Mouse (Mus musculus) embryonic facial prominence, embryonic 11.5 days (tissue): ENCODE results near the gene N4bp1. TPM values are rescaled to one million over a fixed set of nuclear protein-coding genes. Genes with fewer than 3 reads are reported as not detected.

Experiments
- ATAC-seq: fragments of 200-750 bp; cut with Nextera tagmentation; replicated peaks from 2 replicates; pipeline ENCODE4 v1.8.0; 2017; ENCODE audit warnings: low read depth; ENCODE audit not compliant: insufficient number of reproducible peaks, low FRiP score, low TSS enrichment
- DNase-seq: peaks from one replicate; pipeline ENCODE4 v3.0.0-alpha.2; 2015; ENCODE audit warnings: low spot score
- H3K27ac ChIP-seq: fragments of 300-500 bp; sonication (generic); replicated peaks from 2 replicates; pipeline ENCODE4 v1.5.1; 2014; ENCODE audit warnings: mild to moderate bottlenecking, low read depth, low read length, control low read depth
- H3K27me3 ChIP-seq: fragments of 300-500 bp; sonication (generic); 2 replicates; pipeline ENCODE4 v1.6.1; 2014; ENCODE audit warnings: mild to moderate bottlenecking, low read length, moderate library complexity, mixed read lengths; ENCODE audit not compliant: control insufficient read depth, insufficient read depth
- H3K36me3 ChIP-seq: fragments of 300-500 bp; sonication (generic); replicated peaks from 2 replicates; pipeline ENCODE4 v1.6.1; 2014; ENCODE audit warnings: low read depth, mild to moderate bottlenecking, low read length, moderate library complexity, mixed read lengths; ENCODE audit not compliant: control insufficient read depth, insufficient read depth
- H3K4me1 ChIP-seq: fragments of 300-500 bp; sonication (generic); 2 replicates; pipeline ENCODE4 v1.6.1; 2014; ENCODE audit warnings: low read length, mixed read lengths; ENCODE audit not compliant: control insufficient read depth, insufficient read depth
- H3K4me2 ChIP-seq: fragments of 300-500 bp; sonication (generic); 2 replicates; pipeline ENCODE4 v1.6.1; 2014; ENCODE audit warnings: low read depth, mild to moderate bottlenecking, control low read depth, low read length, moderate library complexity
- H3K4me3 ChIP-seq: fragments of 300-500 bp; sonication (generic); 2 replicates; pipeline ENCODE4 v1.5.1; 2014; ENCODE audit warnings: low read depth, low read length, control low read depth
- H3K9ac ChIP-seq: fragments of 300-500 bp; sonication (generic); replicated peaks from 2 replicates; pipeline ENCODE4 v1.6.1; 2014; ENCODE audit warnings: mild to moderate bottlenecking, control low read depth, low read length
- H3K9me3 ChIP-seq: fragments of 300-500 bp; sonication (generic); replicated peaks from 2 replicates; pipeline ENCODE4 v1.6.1; 2016; ENCODE audit warnings: mild to moderate bottlenecking, low read length, inconsistent platforms, mixed read lengths; ENCODE audit not compliant: control insufficient read depth
- WGBS: fragments of 180-500 bp; shearing (Covaris S2); extraction: QIAGEN DNeasy Blood & Tissue Kit; methylation state at CpG from one replicate; pipeline ENCODE4 v1.1.7; 2014; 5-methylcytosine and 5-hydroxymethylcytosine counted together
- polyA plus RNA-seq: library from polyadenylated mRNA; unstranded; fragments of >200 nt; fragmentation: Nextera tagmentation; extraction: Ambion mirVana; gene quantifications from 2 replicates; pipeline ENCODE4 v1.2.1, GENCODE M21; 2014

N4bp1 gene
- polyA plus RNA-seq, 1 experiment from 2014 or later, result 11.2 TPM

DNA sequence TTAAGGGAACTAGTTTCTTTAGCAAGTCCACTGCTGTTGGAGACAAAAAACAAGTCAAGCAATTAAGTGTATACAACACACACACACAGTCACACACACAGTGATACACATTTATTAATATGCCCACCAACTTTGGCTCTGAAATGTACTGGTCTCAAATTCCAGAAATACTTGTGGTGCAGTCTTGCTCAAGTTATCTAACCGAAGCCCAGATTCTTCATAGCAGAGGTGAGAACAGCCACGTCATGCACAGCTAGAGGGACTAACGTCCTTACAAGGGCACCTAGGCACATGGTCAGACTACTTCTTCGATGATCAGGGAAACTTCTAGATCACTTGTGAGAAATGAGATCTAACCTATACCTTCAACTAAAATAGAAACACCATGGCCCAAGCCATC, 22.2 kb downstream of the N4bp1 start:
- 88% methylated on average over 4 of the region's 4 CpGs for WGBS
- Histone ChIP-seq H3K36me3 (no peaks in the 10 kb centered on the region), H3K4me2 (no peak overlapping the region), H3K9me3 (no peaks in the 10 kb centered on the region), H3K4me1 (no peaks in the 10 kb centered on the region), H3K4me3 (no peak overlapping the region), H3K27ac (no peak overlapping the region), H3K9ac (no peak overlapping the region), H3K27me3 (no peaks in the 10 kb centered on the region)
- ATAC-seq, result no peak
- no peak for DNase-seq

DNA sequence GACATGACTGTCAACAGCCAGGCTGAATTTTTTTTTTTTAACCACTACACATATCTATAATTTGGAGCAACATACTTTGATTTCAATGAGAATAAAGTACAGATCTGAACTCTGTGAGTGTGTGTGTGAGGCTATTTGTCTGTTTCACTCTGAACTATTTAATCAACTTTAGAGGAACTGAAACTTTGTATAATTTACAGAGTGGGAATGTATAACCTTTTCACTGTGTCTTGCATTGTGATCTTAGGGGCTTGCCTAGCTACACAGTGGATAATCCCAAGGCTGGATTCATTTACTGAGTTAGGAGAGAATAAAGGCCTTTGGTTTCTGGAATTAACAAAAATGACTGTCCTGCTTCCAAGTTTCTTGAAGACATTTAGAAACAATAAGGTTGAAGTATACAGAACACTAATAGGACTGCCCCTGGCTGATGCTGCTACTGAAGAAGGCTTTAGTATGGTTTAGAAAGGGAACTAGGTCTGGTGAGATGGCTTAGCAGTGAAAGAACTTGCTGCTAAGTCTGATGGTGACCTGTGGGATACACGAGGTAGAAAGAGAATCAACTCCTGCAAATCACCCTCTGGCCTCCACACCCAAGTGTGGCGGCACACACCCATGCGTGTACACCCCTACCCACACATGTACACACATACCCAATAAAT, 22.8 kb downstream of the N4bp1 start:
- H3K4me2 ChIP-seq, result no peak overlapping the region
- H3K9me3 ChIP-seq, result no peaks in the 10 kb centered on the region
- 86% methylated on average over 3 of the region's 3 CpGs for WGBS
- no peak overlapping the region for H3K9ac ChIP-seq
- DNase-seq, result no peak
- H3K27me3 ChIP-seq, result no peaks in the 10 kb centered on the region
- no peak overlapping the region for H3K27ac ChIP-seq
- no peaks in the 10 kb centered on the region for H3K4me1 ChIP-seq
- no peak overlapping the region for H3K4me3 ChIP-seq
- ATAC-seq, result no peak
- H3K36me3 ChIP-seq, result no peaks in the 10 kb centered on the region

DNA sequence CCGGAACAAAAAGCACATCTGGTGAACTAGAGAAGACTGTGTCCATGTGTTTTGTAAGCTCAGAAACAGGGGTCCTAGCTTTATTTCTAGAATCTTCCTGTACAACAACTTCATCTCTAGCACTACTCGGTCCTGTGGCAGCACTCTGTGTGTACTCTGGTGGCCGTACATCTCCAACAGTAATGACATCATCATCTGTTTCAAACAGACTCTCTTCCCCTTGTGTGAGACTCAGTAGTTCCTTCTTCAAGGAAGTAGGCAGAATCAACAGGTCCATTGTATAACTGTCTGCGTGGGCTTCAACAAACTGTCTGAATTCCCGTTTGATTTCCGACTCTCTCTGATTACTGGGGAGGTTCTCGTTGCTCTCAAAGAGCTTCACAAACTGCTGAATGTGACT, 23.5 kb downstream of the N4bp1 start:
- H3K4me1 ChIP-seq, result no peaks in the 10 kb centered on the region
- H3K27ac ChIP-seq, result no peak overlapping the region
- no peak for DNase-seq
- no peaks in the 10 kb centered on the region for H3K9me3 ChIP-seq
- H3K36me3 ChIP-seq, result no peaks in the 10 kb centered on the region
- H3K9ac ChIP-seq, result no peak overlapping the region
- WGBS, result 59% methylated on average over 7 of the region's 7 CpGs
- H3K4me2 ChIP-seq, result no peak overlapping the region
- ATAC-seq, result no peak
- no peak overlapping the region for H3K4me3 ChIP-seq
- H3K27me3 ChIP-seq, result no peaks in the 10 kb centered on the region

DNA sequence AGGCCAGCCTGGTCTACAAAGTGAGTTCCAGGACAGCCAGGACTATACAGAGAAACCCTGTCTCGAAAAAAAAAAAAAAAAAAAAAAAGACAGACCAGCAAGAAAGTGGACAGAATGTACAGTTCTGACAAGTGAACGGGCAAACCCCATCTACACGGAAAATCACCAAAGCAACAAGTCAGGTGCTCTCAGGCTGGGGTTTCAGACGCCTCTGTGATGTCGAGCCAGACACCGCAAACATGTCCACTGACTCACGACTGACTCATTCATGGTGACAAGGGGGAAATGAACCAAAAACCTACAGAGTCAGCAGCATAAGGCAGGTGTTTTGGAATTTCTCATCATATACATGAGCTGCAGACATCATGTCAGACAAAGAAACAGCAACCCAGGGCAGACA, 28.8 kb downstream of the N4bp1 start:
- H3K9ac ChIP-seq, result no peak overlapping the region
- H3K4me3 ChIP-seq, result no peak overlapping the region
- no peaks in the 10 kb centered on the region for H3K36me3 ChIP-seq
- no peaks in the 10 kb centered on the region for H3K27me3 ChIP-seq
- H3K4me1 ChIP-seq, result no peaks in the 10 kb centered on the region
- no peak overlapping the region for H3K27ac ChIP-seq
- WGBS, result 87% methylated on average over 7 of the region's 7 CpGs
- no peak overlapping the region for H3K4me2 ChIP-seq
- no peak for DNase-seq
- ATAC-seq, result no peak
- H3K9me3 ChIP-seq, result no peaks in the 10 kb centered on the region

DNA sequence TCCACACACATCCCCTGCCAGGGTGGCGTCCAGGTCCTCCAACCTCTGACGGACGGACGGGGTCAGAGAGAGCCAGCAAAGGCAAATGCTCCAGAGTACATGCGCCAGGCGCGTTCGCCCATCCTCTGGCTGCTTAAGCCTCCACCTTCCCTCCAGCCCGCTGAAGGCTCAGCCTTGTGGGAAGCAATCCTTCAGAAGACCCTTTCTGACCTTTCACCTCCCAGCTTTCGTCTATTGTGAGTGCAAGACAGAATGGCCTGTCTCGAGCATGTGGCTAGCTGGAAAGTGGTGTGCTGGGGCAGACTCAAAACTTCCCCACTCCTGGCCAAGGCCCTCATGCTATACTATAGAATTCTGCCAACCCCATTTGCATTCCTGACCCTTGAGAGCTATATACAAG, 30.4 kb downstream of the N4bp1 start:
- H3K4me1 ChIP-seq, result no peaks in the 10 kb centered on the region
- H3K9me3 ChIP-seq, result no peaks in the 10 kb centered on the region
- peak; percentile 7 for DNase-seq
- H3K4me2 ChIP-seq, result no peak overlapping the region
- 63% methylated on average over 11 of the region's 11 CpGs for WGBS
- no peak for ATAC-seq
- no peak overlapping the region for H3K9ac ChIP-seq
- no peak overlapping the region for H3K4me3 ChIP-seq
- H3K27me3 ChIP-seq, result no peaks in the 10 kb centered on the region
- no peak overlapping the region for H3K27ac ChIP-seq
- H3K36me3 ChIP-seq, result no peaks in the 10 kb centered on the region; the same call in 1 of the 2 replicates

DNA sequence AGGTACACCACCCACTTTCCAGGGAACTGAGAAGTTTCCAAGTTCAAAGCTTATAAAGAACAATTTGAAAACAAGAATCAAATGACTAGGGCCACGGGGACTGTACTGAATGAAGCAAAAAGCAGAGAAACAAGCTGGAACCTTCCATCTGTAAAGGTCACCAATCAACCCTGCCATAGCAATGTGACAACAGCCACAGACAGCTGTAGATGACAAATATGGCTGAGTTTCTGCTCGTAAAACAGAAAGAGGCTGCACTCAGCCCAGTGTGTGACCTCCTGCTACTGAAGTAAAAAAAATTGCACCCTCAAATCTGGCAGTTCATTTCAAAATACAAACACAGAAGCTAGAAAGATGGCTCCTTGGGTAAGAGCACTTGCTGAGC, 31.1 kb downstream of the N4bp1 start:
- Histone ChIP-seq H3K4me3 (no peak overlapping the region), H3K27ac (no peak overlapping the region), H3K4me1 (no peaks in the 10 kb centered on the region), H3K36me3 (no peaks in the 10 kb centered on the region; the same call in 1 of the 2 replicates), H3K4me2 (no peak overlapping the region), H3K27me3 (no peaks in the 10 kb centered on the region), H3K9ac (no peak overlapping the region), H3K9me3 (no peaks in the 10 kb centered on the region)
- ATAC-seq, result no peak
- WGBS, result 87% methylated on average over 2 of the region's 2 CpGs
- no peak for DNase-seq

DNA sequence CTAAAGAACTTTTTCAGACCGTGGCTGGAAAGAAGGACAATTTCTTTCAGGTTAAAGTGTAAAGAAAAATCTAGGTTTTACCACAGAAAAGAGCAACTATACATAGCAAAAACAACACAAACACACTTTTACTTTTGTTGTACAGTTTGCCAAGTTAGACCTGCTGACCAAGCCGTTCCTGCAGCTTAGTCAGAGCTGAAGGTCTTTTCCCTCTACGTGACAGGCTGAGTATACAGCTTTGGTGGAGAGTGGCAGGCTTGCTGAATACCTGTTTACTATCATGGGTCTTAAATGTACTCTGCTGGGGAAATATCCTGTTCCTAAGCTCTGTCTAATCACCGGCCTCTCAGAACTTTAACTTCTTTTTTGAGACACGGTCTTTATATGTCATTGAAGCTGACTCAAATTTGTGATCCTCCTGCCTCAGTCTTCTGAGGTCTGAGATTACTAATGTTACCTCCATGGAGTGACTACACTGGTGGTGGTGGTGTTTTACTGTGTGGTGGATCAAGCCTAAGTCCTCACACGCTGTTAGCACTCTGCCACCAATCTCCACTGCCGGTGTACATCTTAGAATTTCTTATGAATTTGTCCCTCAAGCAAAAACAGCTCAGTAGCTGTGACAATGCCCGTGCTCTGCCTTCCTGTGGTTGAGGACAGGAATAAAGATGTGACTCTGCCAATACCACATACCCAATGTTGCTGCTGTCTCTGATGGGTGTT, 31.6 kb downstream of the N4bp1 start:
- DNase-seq, result no peak
- Histone ChIP-seq H3K4me3 (no peak overlapping the region), H3K27me3 (no peaks in the 10 kb centered on the region), H3K9me3 (no peaks in the 10 kb centered on the region), H3K4me2 (no peak overlapping the region), H3K9ac (no peak overlapping the region), H3K36me3 (no peaks in the 10 kb centered on the region; the same call in 1 of the 2 replicates), H3K27ac (no peak overlapping the region), H3K4me1 (no peaks in the 10 kb centered on the region)
- no peak for ATAC-seq
- 90% methylated on average over 8 of the region's 8 CpGs for WGBS

DNA sequence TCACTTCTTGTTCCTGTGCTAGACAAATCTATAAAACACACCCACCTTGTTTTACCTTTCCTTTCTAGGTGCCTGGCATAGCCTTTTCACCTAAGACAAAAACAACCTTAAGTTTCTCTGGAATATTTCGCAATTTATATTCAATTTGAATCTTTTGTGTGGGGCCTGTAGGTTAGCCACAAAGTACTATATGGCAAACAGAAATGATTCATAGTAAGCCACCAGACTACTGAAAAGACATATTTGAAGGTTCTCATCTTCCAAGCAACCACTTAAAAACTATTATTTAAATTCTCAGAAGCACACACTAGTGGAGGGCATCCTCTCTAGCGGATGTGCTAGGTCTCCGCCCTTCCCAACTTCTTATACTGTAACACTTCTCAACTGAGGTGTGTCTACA, 32.6 kb downstream of the N4bp1 start:
- Histone ChIP-seq H3K4me3 (no peak overlapping the region), H3K27ac (no peak overlapping the region)

More for the DNA sequence above, 32.6 kb downstream of the N4bp1 start:
- no peak overlapping the region for H3K4me2 ChIP-seq
- no peaks in the 10 kb centered on the region for H3K27me3 ChIP-seq
- 96% methylated on average over 3 of the region's 3 CpGs for WGBS
- H3K4me1 ChIP-seq, result no peaks in the 10 kb centered on the region
- H3K36me3 ChIP-seq, result no peaks in the 10 kb centered on the region; the same call in 1 of the 2 replicates
- no peaks in the 10 kb centered on the region for H3K9me3 ChIP-seq
- no peak overlapping the region for H3K9ac ChIP-seq
- no peak for DNase-seq
- ATAC-seq, result no peak
